Mouse (Mus musculus): ENCODE results near the gene Atxn7l3. TPM values are rescaled to one million over a fixed set of nuclear protein-coding genes. Genes with fewer than 3 reads are reported as not detected.

Atxn7l3 gene
- polyA plus RNA-seq, 2 experiments = 3.6 to 11.6 TPM

DNA sequence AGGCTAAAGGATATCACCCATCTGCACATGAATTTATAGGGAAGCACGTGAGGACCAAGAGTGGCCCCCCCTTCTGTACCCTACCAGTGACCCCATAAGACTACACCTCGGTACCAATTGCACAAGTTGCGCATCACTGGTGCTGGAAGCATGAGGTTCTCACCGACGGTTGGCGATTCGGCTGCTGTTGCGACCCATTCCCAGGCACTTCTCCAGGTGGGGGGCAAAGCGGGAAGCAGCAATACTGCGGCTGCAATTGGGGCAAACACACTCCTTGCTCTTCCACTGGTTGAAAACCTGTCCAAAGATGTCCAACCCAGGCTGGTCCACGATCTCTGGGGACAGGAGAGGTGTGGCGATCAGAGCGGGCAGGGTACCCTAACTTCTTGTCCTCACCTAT, 2.5 kb downstream of the Atxn7l3 start:
- TF ChIP-seq EP300 (IDR thresholded peaks at IDR 0.05; ENCODE audit: low read depth) (no peak), CTCF (IDR thresholded peaks at IDR 0.05; ENCODE audit: low read depth) (no peak)
- H3K4me2 ChIP-seq (ENCODE audit: low read depth) = no peak overlapping the region
- no peaks in the 10 kb centered on the region for H3K9me3 ChIP-seq (ENCODE audit: control insufficient read depth, low read length)
- H3K27ac ChIP-seq = no peak overlapping the region
- H3K27me3 ChIP-seq (ENCODE audit: control insufficient read depth, insufficient read depth, low read length) = no peaks in the 10 kb centered on the region
- no peak overlapping the region for H3K9ac ChIP-seq (replicated peaks)
- ATAC-seq (ENCODE audit: insufficient read depth) (no peak), DNase-seq (ENCODE audit: low read depth in 3 of 3, low spot score in 3 of 3) (no peak)
- 93% methylated on average over 13 of the region's 13 CpGs for WGBS (ENCODE audit: insufficient replicate concordance)
- H3K4me3 ChIP-seq (ENCODE audit: insufficient read depth in 1 of 2, low read depth in 2 of 2, low read length in 2 of 2) = no peak overlapping the region
- peaks cover 25% of the 10 kb centered on the region for H3K36me3 ChIP-seq (replicated peaks; ENCODE audit: control insufficient read depth, insufficient read depth, low read depth)
- H3K4me1 ChIP-seq (replicated peaks; ENCODE audit: control insufficient read depth in 2 of 2, insufficient read depth in 2 of 2, low read length in 1 of 2) = peaks cover 9 to 12% of the 10 kb centered on the region in 2 experiments

DNA sequence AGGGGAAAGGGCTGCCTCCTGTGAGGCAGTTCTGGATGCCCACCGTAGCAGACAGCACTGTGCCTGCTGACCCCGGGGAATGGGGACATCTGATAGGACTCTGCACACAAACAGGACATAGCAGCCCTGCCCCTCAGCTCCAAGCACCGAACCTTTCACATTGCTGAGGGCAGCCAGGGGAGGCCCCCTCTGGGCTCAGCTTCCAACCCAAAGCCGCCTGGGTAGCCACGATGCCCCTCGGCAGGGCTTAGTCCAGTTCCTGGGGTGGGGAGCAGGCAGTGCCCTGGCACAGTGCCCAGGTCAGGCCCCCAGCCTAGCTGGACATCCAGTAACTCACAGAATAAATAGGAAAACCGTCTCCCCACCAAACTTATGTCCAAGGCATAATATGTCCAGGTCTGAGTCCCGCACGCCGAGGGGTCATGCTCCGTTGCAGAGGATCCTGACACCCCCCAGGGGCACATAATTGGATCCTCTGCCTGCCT, 5.3 kb downstream of the Atxn7l3 start:
- H3K36me3 ChIP-seq (replicated peaks; ENCODE audit: control insufficient read depth, insufficient read depth, low read depth) = peaks cover 27% of the 10 kb centered on the region
- WGBS (ENCODE audit: insufficient replicate concordance) = 80% methylated on average over 11 of the region's 11 CpGs
- no peak overlapping the region for H3K4me3 ChIP-seq (ENCODE audit: insufficient read depth in 1 of 2, low read depth in 2 of 2, low read length in 2 of 2)
- no peak overlapping the region for H3K4me2 ChIP-seq (ENCODE audit: low read depth)
- H3K9me3 ChIP-seq (ENCODE audit: control insufficient read depth, low read length) = no peaks in the 10 kb centered on the region
- no peak for DNase-seq (ENCODE audit: low read depth in 3 of 3, low spot score in 3 of 3)
- H3K4me1 ChIP-seq (replicated peaks; ENCODE audit: control insufficient read depth in 2 of 2, insufficient read depth in 2 of 2, low read length in 1 of 2) = peaks cover 9 to 13% of the 10 kb centered on the region in 2 experiments
- no peak for ATAC-seq (ENCODE audit: insufficient read depth)
- H3K27me3 ChIP-seq (ENCODE audit: control insufficient read depth, insufficient read depth, low read length) = no peaks in the 10 kb centered on the region
- TF ChIP-seq EP300 (IDR thresholded peaks at IDR 0.05; ENCODE audit: low read depth) (no peak), CTCF (IDR thresholded peaks at IDR 0.05; ENCODE audit: low read depth) (no peak)
- H3K27ac ChIP-seq = no peak overlapping the region
- no peak overlapping the region for H3K9ac ChIP-seq (replicated peaks)

DNA sequence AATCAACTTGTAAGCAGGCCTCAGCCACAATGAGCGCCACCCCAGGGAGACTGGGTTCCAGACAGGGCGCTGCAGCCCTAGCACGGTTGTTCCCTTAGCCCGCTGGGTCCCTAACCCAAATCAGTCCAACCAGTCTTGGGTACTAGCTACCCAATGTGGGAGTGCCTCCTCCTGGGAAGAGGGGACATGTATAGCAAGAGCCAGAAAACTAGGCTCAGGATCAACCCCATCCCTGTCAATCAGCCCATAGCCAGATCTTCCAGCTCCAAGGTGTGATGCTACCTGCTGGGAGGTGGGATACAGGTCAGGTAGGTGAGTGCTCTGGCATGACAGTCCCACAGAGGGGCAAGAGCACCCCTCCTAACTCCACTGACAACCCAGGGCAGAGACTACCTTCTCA, 6.3 kb downstream of the Atxn7l3 start:
- TF ChIP-seq CTCF (IDR thresholded peaks at IDR 0.05; ENCODE audit: low read depth) (no peak), EP300 (IDR thresholded peaks at IDR 0.05; ENCODE audit: low read depth) (no peak)
- Histone ChIP-seq H3K9me3 (ENCODE audit: control insufficient read depth, low read length) (no peaks in the 10 kb centered on the region), H3K4me1 (replicated peaks; ENCODE audit: control insufficient read depth in 2 of 2, insufficient read depth in 2 of 2, low read length in 1 of 2) (peaks cover 6 to 20% of the 10 kb centered on the region in 2 experiments; a peak in 3 of 4 replicates), H3K9ac (replicated peaks) (no peak overlapping the region), H3K4me2 (ENCODE audit: low read depth) (no peak overlapping the region), H3K4me3 (ENCODE audit: insufficient read depth in 1 of 2, low read depth in 2 of 2, low read length in 2 of 2) (no peak overlapping the region), H3K27me3 (ENCODE audit: control insufficient read depth, insufficient read depth, low read length) (no peaks in the 10 kb centered on the region), H3K36me3 (replicated peaks; ENCODE audit: control insufficient read depth, insufficient read depth, low read depth) (peaks cover 27% of the 10 kb centered on the region), H3K27ac (no peak overlapping the region)
- WGBS (ENCODE audit: insufficient replicate concordance) = 84% methylated on average over 4 of the region's 4 CpGs
- DNase-seq (ENCODE audit: low read depth in 3 of 3, low spot score in 3 of 3) (no peak), ATAC-seq (ENCODE audit: insufficient read depth) (no peak)

DNA sequence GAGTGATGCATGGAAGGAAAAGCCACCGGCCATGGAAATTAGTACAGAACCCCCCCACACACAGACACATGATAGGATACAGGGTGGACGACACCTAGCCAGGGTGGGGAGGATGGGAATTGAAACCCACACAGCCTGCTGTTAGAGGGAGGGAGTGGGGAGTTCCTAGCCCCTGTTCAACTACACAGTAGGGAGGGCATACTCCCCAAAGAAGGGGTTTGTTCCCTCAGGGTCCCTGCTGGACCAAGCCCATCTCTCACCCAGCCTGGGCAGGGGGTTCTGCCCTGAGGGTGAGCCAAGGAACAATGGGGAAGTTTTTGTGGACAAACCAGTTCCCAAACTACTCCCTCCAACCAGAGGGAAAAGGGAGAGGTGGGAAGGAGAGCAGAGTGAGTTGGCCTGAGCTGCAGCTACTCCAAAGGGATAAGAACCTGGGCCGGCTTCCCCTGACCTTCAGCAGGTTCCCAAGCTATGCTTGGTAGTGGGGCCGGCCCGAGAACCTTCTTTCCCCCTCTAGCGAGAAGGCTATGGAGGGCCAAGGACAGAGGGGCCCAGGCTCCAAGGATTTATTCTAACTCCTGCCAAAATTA, 6.8 kb downstream of the Atxn7l3 start:
- WGBS (ENCODE audit: insufficient replicate concordance) = 66% methylated on average over 6 of the region's 6 CpGs
- Histone ChIP-seq H3K27ac (no peak overlapping the region), H3K27me3 (ENCODE audit: control insufficient read depth, insufficient read depth, low read length) (no peaks in the 10 kb centered on the region), H3K4me1 (replicated peaks; ENCODE audit: control insufficient read depth in 2 of 2, insufficient read depth in 2 of 2, low read length in 1 of 2) (peaks cover 4 to 17% of the 10 kb centered on the region in 2 experiments; a peak in 3 of 4 replicates), H3K36me3 (replicated peaks; ENCODE audit: control insufficient read depth, insufficient read depth, low read depth) (peaks cover 27% of the 10 kb centered on the region), H3K4me3 (ENCODE audit: insufficient read depth in 1 of 2, low read depth in 2 of 2, low read length in 2 of 2) (no peak overlapping the region), H3K9ac (replicated peaks) (no peak overlapping the region), H3K9me3 (ENCODE audit: control insufficient read depth, low read length) (no peaks in the 10 kb centered on the region), H3K4me2 (ENCODE audit: low read depth) (no peak overlapping the region)
- DNase-seq (ENCODE audit: low read depth in 3 of 3, low spot score in 3 of 3) (no peak), ATAC-seq (ENCODE audit: insufficient read depth) (no peak)
- TF ChIP-seq CTCF (IDR thresholded peaks at IDR 0.05; ENCODE audit: low read depth) (no peak), EP300 (IDR thresholded peaks at IDR 0.05; ENCODE audit: low read depth) (no peak)

DNA sequence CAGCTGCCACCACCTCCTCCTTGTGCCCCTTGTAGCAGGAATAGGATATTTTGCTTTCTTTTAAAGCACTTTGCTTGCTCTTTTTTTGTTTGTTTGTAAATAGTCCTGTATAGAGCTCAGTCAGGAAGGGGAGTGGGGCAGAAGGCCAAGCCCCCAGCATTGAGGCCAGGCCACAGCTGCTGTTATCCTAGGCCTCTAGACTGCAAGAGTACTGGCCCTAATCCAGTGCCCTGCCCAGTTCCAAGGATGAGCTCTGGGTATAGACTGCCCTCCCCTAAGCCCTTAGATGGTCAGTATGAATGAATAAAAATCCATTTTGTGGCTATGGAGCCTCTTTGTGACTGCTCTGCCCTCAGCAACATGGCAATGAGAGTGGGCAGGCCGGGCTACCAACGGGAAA, 7.5 kb downstream of the Atxn7l3 start:
- no peak overlapping the region for H3K4me3 ChIP-seq (ENCODE audit: insufficient read depth in 1 of 2, low read depth in 2 of 2, low read length in 2 of 2)
- H3K9me3 ChIP-seq (ENCODE audit: control insufficient read depth, low read length) = no peaks in the 10 kb centered on the region
- no peak for ATAC-seq (ENCODE audit: insufficient read depth)
- no peak overlapping the region for H3K9ac ChIP-seq (replicated peaks)
- no peak for DNase-seq (ENCODE audit: low read depth in 3 of 3, low spot score in 3 of 3)
- no peak for TF ChIP-seq CTCF (IDR thresholded peaks at IDR 0.05; ENCODE audit: low read depth)
- no peak for TF ChIP-seq EP300 (IDR thresholded peaks at IDR 0.05; ENCODE audit: low read depth)
- H3K27me3 ChIP-seq (ENCODE audit: control insufficient read depth, insufficient read depth, low read length) = no peaks in the 10 kb centered on the region
- H3K4me2 ChIP-seq (ENCODE audit: low read depth) = no peak overlapping the region
- peak overlapping the region; percentile 5 for H3K27ac ChIP-seq
- H3K4me1 ChIP-seq (replicated peaks; ENCODE audit: control insufficient read depth in 2 of 2, insufficient read depth in 2 of 2, low read length in 1 of 2) = peaks cover 8 to 23% of the 10 kb centered on the region in 2 experiments
- WGBS (ENCODE audit: insufficient replicate concordance) = 75% methylated on average over 2 of the region's 2 CpGs
- H3K36me3 ChIP-seq (replicated peaks; ENCODE audit: control insufficient read depth, insufficient read depth, low read depth) = peaks cover 24% of the 10 kb centered on the region

Data from liver, embryonic 14.5 days (tissue).